Mouse (Mus musculus): Measurements from ENCODE around the gene Trpv4.

Trpv4 gene

GRCm38 (mm10) chr5:114617809-114618208 is 40.4 kb downstream of the Trpv4 start:
- no peak for DNase-seq

- DNase-seq = no peak
Observed at GRCm38 (mm10) chr5:114616336-114617061, 41.7 kb downstream of the Trpv4 start.

GRCm38 (mm10) chr5:114614863-114615262 is 43.4 kb downstream of the Trpv4 start:
- no peak for DNase-seq

- peak; percentile 71 for DNase-seq
Observed at GRCm38 (mm10) chr5:114611968-114612608, 46.1 kb downstream of the Trpv4 start.

- DNase-seq = no peak
Observed at GRCm38 (mm10) chr5:114611256-114611655, 47.0 kb downstream of the Trpv4 start.

GRCm38 (mm10) chr5:114608516-114608915 is 49.7 kb downstream of the Trpv4 start:
- peak; percentile 87 for DNase-seq

GRCm38 (mm10) chr5:114607651-114608050 is 50.6 kb downstream of the Trpv4 start:
- DNase-seq = peak; percentile 70

GRCm38 (mm10) chr5:114605981-114606380 is 52.2 kb downstream of the Trpv4 start:
- no peak for DNase-seq

GRCm38 (mm10) chr5:114604781-114605290 is 53.4 kb downstream of the Trpv4 start:
- DNase-seq = peak; percentile 97

GRCm38 (mm10) chr5:114603975-114604374 is 54.2 kb downstream of the Trpv4 start:
- DNase-seq = no peak

- no peak for DNase-seq
Observed at GRCm38 (mm10) chr5:114602012-114602411, 56.2 kb downstream of the Trpv4 start.

- peak; percentile 6 for DNase-seq
Observed at GRCm38 (mm10) chr5:114597652-114598051, 60.6 kb downstream of the Trpv4 start.

- DNase-seq = peak; percentile 20
Observed at GRCm38 (mm10) chr5:114597222-114597621, 61.0 kb downstream of the Trpv4 start.

GRCm38 (mm10) chr5:114596604-114597003 is 61.6 kb downstream of the Trpv4 start:
- DNase-seq = peak; percentile 61

- DNase-seq = no peak
Observed at GRCm38 (mm10) chr5:114594741-114595241, 63.4 kb downstream of the Trpv4 start.

GRCm38 (mm10) chr5:114593949-114594348 is 64.3 kb downstream of the Trpv4 start:
- no peak for DNase-seq

GRCm38 (mm10) chr5:114593161-114593821 is 64.9 kb downstream of the Trpv4 start:
- peak; percentile 32 for DNase-seq

GRCm38 (mm10) chr5:114592463-114593160 is 65.6 kb downstream of the Trpv4 start:
- DNase-seq = peak; percentile 35

- DNase-seq = peak; percentile 70
Observed at GRCm38 (mm10) chr5:114591151-114591561, 67.1 kb downstream of the Trpv4 start.

- DNase-seq = peak; percentile 49
Observed at GRCm38 (mm10) chr5:114590043-114590913, 67.9 kb downstream of the Trpv4 start.

GRCm38 (mm10) chr5:114589454-114589853 is 68.8 kb downstream of the Trpv4 start:
- no peak for DNase-seq

- peak; percentile 63 for DNase-seq
Observed at GRCm38 (mm10) chr5:114589026-114589425, 69.2 kb downstream of the Trpv4 start.
